Mouse (Mus musculus): ENCODE results near the gene Meis1. TPM values are rescaled to one million over a fixed set of nuclear protein-coding genes. Genes with fewer than 3 reads are reported as not detected.

Gene Meis1
- polyA plus RNA-seq, 1 experiment from 2014 or later: 69.8 TPM

DNA sequence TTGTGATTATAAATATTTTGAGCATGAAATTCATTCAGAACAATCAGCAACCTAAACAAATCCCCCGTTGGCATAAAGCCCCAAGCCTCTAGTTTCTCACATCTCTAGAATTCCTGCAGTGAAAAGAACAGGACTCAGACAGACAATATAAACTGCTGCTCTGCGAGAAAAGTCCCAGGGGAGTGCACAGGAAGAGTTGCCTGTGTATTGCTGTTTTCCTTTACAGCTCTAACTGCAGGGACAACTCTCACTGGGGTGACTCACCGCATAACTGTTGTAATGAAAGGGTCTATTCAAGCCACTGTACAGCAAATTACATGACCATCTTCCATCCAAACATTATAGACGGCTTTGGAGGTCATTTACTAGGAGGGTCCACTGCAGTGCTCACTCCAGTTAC lies 77.9 kb downstream of the Meis1 start:
- DNase-seq (ENCODE audit: low spot score) (no peak), ATAC-seq (ENCODE audit: insufficient number of reproducible peaks, low FRiP score, low TSS enrichment, low read depth) (no peak)
- no peak overlapping the region for H3K9ac ChIP-seq (ENCODE audit: low read length)
- no peak overlapping the region for H3K27ac ChIP-seq (replicated peaks; ENCODE audit: low read depth, low read length)
- no peaks in the 10 kb centered on the region for H3K36me3 ChIP-seq (ENCODE audit: control insufficient read depth, insufficient read depth, low read length)
- 48% methylated on average over 4 of the region's 4 CpGs for WGBS
- peaks cover 17% of the 10 kb centered on the region for H3K4me1 ChIP-seq (ENCODE audit: control insufficient read depth, insufficient read depth, low read length)
- no peaks in the 10 kb centered on the region for H3K9me3 ChIP-seq (ENCODE audit: control insufficient read depth, low read length)
- H3K4me2 ChIP-seq (ENCODE audit: low read depth, severe bottlenecking): no peak overlapping the region
- peaks cover 4% of the 10 kb centered on the region; the same call in 1 of the 2 replicates for H3K27me3 ChIP-seq (ENCODE audit: control insufficient read depth, insufficient read depth, low read length)
- H3K4me3 ChIP-seq (ENCODE audit: low read depth, low read length): no peak overlapping the region

DNA sequence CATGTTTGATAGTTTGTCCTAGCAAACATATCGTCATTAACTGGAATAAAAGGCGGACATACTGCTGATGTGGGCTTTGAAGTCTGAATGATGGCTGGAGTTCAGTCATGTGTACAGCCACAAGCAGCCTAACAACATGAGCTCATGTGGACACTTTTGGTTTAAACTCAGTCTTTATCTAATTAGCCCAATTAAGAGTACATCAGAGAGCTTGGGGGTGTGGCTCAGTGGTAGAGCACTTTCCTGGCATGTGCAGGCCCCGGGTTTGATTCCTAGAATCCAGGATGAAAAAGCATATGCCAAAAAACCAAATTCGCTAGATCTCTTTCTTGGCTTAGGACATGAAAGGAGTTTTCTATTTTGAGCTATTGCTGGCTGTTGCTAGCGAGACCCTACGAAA lies 83.9 kb downstream of the Meis1 start:
- DNase-seq (ENCODE audit: low spot score): no peak
- ATAC-seq (ENCODE audit: insufficient number of reproducible peaks, low FRiP score, low TSS enrichment, low read depth): no peak
- 44% methylated on average over 6 of the region's 6 CpGs for WGBS

DNA sequence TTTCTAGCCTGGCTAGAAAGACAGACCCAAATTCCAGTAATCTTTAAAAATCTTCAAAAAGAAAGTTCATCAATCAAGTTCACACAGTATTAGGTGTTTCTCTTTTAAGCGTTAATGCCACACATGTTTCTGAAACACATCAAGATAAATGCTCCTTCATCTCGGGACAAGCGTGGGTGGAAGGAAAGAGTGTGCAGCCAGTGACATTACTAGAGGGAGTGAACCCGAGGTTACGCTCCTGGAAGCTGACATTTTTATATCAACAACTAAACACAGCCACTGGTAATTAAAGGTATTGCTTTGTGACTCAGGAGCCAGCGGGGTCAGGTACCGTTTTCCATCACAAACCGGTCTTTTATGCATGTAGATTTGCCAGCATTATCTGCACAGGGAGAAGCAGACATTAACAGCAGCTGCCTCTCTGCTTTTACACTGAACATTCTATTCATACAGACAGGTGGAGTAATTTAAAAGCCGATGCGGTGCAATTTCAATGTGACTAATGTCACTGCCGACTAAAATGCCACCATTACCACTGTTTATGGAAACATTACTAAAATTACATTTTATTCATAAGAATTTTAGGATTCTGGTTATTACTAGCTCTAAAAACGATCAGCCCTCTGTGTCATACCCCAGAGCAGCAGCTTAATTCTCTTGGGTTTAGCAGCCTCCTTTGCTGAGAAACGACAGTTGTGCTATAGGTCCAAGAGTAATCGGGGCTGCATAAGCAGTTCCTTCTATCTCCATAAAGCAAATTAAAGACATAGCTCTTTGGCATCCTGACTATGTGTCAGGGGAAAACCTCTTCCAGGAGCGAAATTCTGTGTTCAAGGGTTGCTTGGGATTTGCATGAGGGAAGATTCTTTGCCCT lies 87.5 kb downstream of the Meis1 start:
- H3K27me3 ChIP-seq (ENCODE audit: control insufficient read depth, insufficient read depth, low read length): 0 out of 2 replicates have a peak, but pooled peaks cover 11% of the 10 kb centered on the region
- 13% methylated on average over 15 of the region's 15 CpGs for WGBS
- H3K4me2 ChIP-seq (ENCODE audit: low read depth, severe bottlenecking): no peak overlapping the region
- ATAC-seq (ENCODE audit: insufficient number of reproducible peaks, low FRiP score, low TSS enrichment, low read depth) (no peak), DNase-seq (ENCODE audit: low spot score) (peak; percentile 40)
- H3K4me3 ChIP-seq (ENCODE audit: low read depth, low read length): no peak overlapping the region
- H3K9ac ChIP-seq (ENCODE audit: low read length): no peak overlapping the region
- H3K4me1 ChIP-seq (ENCODE audit: control insufficient read depth, insufficient read depth, low read length): peaks cover 8% of the 10 kb centered on the region
- H3K36me3 ChIP-seq (ENCODE audit: control insufficient read depth, insufficient read depth, low read length): no peaks in the 10 kb centered on the region
- H3K9me3 ChIP-seq (ENCODE audit: control insufficient read depth, low read length): no peaks in the 10 kb centered on the region
- no peak overlapping the region for H3K27ac ChIP-seq (replicated peaks; ENCODE audit: low read depth, low read length)

More for the DNA sequence above, 83.9 kb downstream of the Meis1 start:
- Histone ChIP-seq H3K4me2 (ENCODE audit: low read depth, severe bottlenecking) (no peak overlapping the region), H3K9ac (ENCODE audit: low read length) (no peak overlapping the region), H3K27ac (replicated peaks; ENCODE audit: low read depth, low read length) (no peak overlapping the region), H3K4me3 (ENCODE audit: low read depth, low read length) (no peak overlapping the region), H3K27me3 (ENCODE audit: control insufficient read depth, insufficient read depth, low read length) (0 out of 2 replicates have a peak, but pooled peaks cover 8% of the 10 kb centered on the region), H3K9me3 (ENCODE audit: control insufficient read depth, low read length) (no peaks in the 10 kb centered on the region), H3K4me1 (ENCODE audit: control insufficient read depth, insufficient read depth, low read length) (peaks cover 8% of the 10 kb centered on the region), H3K36me3 (ENCODE audit: control insufficient read depth, insufficient read depth, low read length) (no peaks in the 10 kb centered on the region)

DNA sequence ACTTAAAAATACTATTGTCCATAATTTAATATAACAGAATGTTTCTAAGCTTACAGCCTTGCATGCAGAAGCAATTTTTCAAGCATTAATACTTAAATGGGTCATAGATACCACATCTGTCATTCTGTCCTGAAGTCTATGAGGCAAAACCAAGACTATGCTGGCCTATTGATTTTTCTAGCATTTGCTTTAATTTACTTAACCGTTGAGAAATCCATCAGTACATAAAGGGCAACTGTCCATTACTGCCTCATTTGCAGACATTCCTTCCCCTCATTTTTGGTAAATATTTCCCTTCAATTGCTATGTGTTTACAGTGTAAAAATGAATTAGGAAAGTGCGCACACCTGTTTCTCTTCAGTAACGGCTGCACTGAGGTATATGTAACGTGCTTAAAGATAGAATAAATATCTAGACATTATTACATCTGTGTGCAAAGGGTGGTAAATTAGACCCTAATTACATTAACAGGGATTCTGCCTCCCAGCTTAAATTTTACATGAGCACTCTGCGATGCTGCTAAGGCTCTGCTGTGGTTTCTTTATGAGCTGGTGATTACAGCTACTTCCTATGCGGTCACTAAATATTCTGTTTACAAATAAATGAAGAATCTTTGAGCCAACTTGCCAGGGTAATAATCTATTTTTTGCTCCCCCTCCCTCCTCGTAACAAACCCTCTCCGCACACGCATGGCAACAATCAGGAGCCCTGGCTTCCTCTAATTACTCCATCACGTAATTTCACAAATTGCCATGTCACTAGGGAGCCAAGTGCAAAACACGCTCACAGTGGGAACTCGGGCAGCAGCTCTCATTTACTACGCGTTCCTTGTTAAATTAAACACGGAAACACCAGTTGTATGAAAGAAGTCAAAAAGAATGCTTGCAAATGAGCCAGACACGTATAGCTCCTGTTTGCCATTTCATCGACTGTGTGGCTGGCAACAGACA lies 88.7 kb downstream of the Meis1 start:
- H3K4me3 ChIP-seq (ENCODE audit: low read depth, low read length): no peak overlapping the region
- WGBS: 28% methylated on average over 17 of the region's 17 CpGs
- H3K9ac ChIP-seq (ENCODE audit: low read length): no peak overlapping the region
- no peak overlapping the region for H3K27ac ChIP-seq (replicated peaks; ENCODE audit: low read depth, low read length)
- H3K4me2 ChIP-seq (ENCODE audit: low read depth, severe bottlenecking): no peak overlapping the region
- H3K27me3 ChIP-seq (ENCODE audit: control insufficient read depth, insufficient read depth, low read length): 0 out of 2 replicates have a peak, but pooled peaks cover 9% of the 10 kb centered on the region
- H3K9me3 ChIP-seq (ENCODE audit: control insufficient read depth, low read length): no peaks in the 10 kb centered on the region
- H3K36me3 ChIP-seq (ENCODE audit: control insufficient read depth, insufficient read depth, low read length): no peaks in the 10 kb centered on the region
- no peak for DNase-seq (ENCODE audit: low spot score)
- H3K4me1 ChIP-seq (ENCODE audit: control insufficient read depth, insufficient read depth, low read length): peaks cover 8% of the 10 kb centered on the region
- no peak for ATAC-seq (ENCODE audit: insufficient number of reproducible peaks, low FRiP score, low TSS enrichment, low read depth)

DNA sequence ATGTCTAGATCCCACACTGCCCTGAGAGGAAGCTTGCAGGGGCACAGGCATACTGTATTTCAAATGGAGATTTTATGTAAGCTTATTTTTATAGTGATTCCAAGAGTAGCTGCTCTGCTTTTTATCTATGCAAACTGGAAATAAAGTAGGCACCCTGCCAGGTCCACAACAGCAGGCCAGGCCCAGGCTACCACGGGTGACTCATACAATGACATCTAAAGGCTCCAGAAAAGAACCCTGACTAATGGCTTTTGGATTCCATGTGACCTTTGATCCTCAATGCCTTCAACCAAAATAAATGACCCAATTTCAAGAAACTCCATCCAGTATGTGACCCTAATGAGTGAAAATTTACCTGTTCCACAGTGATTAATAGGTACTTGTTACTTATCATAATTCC lies 91.4 kb downstream of the Meis1 start:
- no peak for DNase-seq (ENCODE audit: low spot score)
- Histone ChIP-seq H3K4me2 (ENCODE audit: low read depth, severe bottlenecking) (no peak overlapping the region), H3K9ac (ENCODE audit: low read length) (no peak overlapping the region), H3K4me1 (ENCODE audit: control insufficient read depth, insufficient read depth, low read length) (peaks cover 8% of the 10 kb centered on the region), H3K36me3 (ENCODE audit: control insufficient read depth, insufficient read depth, low read length) (no peaks in the 10 kb centered on the region), H3K4me3 (ENCODE audit: low read depth, low read length) (no peak overlapping the region), H3K27me3 (ENCODE audit: control insufficient read depth, insufficient read depth, low read length) (0 out of 2 replicates have a peak, but pooled peaks cover 4% of the 10 kb centered on the region), H3K27ac (replicated peaks; ENCODE audit: low read depth, low read length) (no peak overlapping the region), H3K9me3 (ENCODE audit: control insufficient read depth, low read length) (no peaks in the 10 kb centered on the region)
- no peak for ATAC-seq (ENCODE audit: insufficient number of reproducible peaks, low FRiP score, low TSS enrichment, low read depth)
- 3% methylated on average over 1 of the region's 1 CpGs for WGBS

DNA sequence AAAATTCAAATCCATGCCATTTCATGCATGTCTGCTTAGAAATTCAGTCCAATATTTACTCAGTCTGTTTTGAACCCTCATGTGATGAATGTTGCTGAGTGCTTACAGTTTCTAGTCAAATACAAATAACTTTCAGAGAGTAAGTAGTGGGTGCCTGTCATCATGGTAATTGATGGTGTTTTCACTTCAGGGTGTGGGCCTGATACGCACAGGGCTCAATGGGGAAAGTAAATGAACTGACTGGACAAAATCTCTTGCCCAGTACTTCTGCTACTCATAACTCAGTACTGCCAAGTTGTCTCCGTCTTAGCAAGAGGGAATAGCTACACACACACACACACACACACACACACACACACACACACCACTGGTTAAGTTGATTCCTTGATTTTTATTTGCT lies 92.0 kb downstream of the Meis1 start:
- Histone ChIP-seq H3K9ac (ENCODE audit: low read length) (no peak overlapping the region), H3K4me1 (ENCODE audit: control insufficient read depth, insufficient read depth, low read length) (peaks cover 8% of the 10 kb centered on the region), H3K27ac (replicated peaks; ENCODE audit: low read depth, low read length) (no peak overlapping the region), H3K9me3 (ENCODE audit: control insufficient read depth, low read length) (no peaks in the 10 kb centered on the region), H3K4me2 (ENCODE audit: low read depth, severe bottlenecking) (no peak overlapping the region), H3K36me3 (ENCODE audit: control insufficient read depth, insufficient read depth, low read length) (no peaks in the 10 kb centered on the region), H3K27me3 (ENCODE audit: control insufficient read depth, insufficient read depth, low read length) (0 out of 2 replicates have a peak, but pooled peaks cover 4% of the 10 kb centered on the region), H3K4me3 (ENCODE audit: low read depth, low read length) (no peak overlapping the region)
- DNase-seq (ENCODE audit: low spot score): no peak
- WGBS: 52% methylated on average over 2 of the region's 2 CpGs
- ATAC-seq (ENCODE audit: insufficient number of reproducible peaks, low FRiP score, low TSS enrichment, low read depth): no peak

DNA sequence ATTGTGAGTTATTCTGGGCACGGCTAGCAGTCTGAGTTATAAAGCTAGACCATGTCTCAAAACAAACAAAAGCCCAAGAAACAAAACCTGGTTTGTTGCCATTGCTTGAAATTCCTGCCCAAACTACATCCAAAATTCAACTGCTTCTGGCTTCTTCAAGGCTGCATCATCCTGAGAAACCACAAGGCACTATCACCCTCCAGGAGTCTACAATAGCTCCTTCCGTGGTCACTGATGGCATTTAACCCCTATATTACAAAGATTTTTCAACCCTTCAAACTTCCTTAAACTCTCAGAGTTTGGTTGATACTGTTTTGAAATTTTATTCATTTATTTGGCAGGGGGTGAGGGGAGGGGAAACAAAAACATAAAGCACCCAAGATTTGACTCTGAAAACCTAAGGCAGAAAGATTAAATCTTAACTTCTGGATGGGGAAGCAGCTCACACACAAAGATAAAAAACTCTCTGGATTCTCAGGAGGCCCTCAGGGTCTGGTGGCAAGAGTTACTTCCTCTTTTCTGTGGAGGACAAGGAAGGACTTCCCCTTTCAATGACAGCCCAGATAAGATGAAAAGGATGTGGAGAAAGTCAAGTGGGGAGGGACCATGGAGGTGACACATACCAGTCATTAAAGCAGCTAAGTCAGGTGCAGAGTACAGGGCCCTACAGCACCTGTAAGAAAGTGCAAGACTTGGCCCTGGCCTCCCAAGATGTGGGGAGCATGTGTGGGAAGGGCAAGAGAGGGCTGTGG lies 94.0 kb downstream of the Meis1 start:
- 78% methylated on average over 2 of the region's 2 CpGs for WGBS
- Histone ChIP-seq H3K27ac (replicated peaks; ENCODE audit: low read depth, low read length) (no peak overlapping the region), H3K4me1 (ENCODE audit: control insufficient read depth, insufficient read depth, low read length) (no peaks in the 10 kb centered on the region), H3K4me3 (ENCODE audit: low read depth, low read length) (no peak overlapping the region), H3K4me2 (ENCODE audit: low read depth, severe bottlenecking) (no peak overlapping the region), H3K36me3 (ENCODE audit: control insufficient read depth, insufficient read depth, low read length) (no peaks in the 10 kb centered on the region), H3K9ac (ENCODE audit: low read length) (no peak overlapping the region), H3K9me3 (ENCODE audit: control insufficient read depth, low read length) (no peaks in the 10 kb centered on the region), H3K27me3 (ENCODE audit: control insufficient read depth, insufficient read depth, low read length) (0 out of 2 replicates have a peak, but pooled peaks cover 4% of the 10 kb centered on the region)
- ATAC-seq (ENCODE audit: insufficient number of reproducible peaks, low FRiP score, low TSS enrichment, low read depth) (no peak), DNase-seq (ENCODE audit: low spot score) (no peak)

DNA sequence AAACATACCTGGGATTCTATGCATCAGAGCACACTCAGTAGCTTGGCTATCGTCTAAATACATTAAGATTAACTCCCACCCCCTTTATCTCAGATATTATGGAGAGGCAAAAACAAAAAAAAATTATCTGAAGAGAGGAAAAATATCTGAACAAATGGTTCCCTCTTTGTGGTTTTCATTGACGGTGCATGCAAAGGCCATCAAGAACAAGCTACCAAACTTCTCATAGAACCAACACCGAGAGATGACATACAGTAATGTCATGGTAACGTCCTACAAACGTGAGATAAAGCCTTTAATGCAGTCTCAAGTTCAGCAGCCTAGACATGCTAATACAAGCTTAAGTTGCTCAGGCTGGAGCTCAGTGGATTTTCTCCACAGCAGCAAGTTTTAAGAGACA lies 95.5 kb downstream of the Meis1 start:
- Histone ChIP-seq H3K36me3 (ENCODE audit: control insufficient read depth, insufficient read depth, low read length) (no peaks in the 10 kb centered on the region), H3K9ac (ENCODE audit: low read length) (no peak overlapping the region), H3K4me3 (ENCODE audit: low read depth, low read length) (no peak overlapping the region), H3K27me3 (ENCODE audit: control insufficient read depth, insufficient read depth, low read length) (0 out of 2 replicates have a peak, but pooled peaks cover 4% of the 10 kb centered on the region), H3K9me3 (ENCODE audit: control insufficient read depth, low read length) (no peaks in the 10 kb centered on the region), H3K4me1 (ENCODE audit: control insufficient read depth, insufficient read depth, low read length) (no peaks in the 10 kb centered on the region), H3K27ac (replicated peaks; ENCODE audit: low read depth, low read length) (no peak overlapping the region), H3K4me2 (ENCODE audit: low read depth, severe bottlenecking) (no peak overlapping the region)
- DNase-seq (ENCODE audit: low spot score): no peak
- ATAC-seq (ENCODE audit: insufficient number of reproducible peaks, low FRiP score, low TSS enrichment, low read depth): no peak
- WGBS: 92% methylated on average over 5 of the region's 5 CpGs
